Mouse (Mus musculus): Measurements from ENCODE around the gene Galk2.

Gene Galk2

GRCm38 (mm10) chr2:125973207-125973606 lies 114.3 kb downstream of the Galk2 start:
- DNase-seq = peak; percentile 12

- DNase-seq = no peak
These were observed 116.3 kb downstream of the Galk2 start for GRCm38 (mm10) chr2:125975206-125975605.

GRCm38 (mm10) chr2:125975808-125976345 lies 117.0 kb downstream of the Galk2 start:
- DNase-seq = peak; percentile 5

- DNase-seq = no peak
These were observed 143.4 kb downstream of the Galk2 start for GRCm38 (mm10) chr2:126002291-126002690.

- peak; percentile 62 for DNase-seq
These were observed 147.2 kb downstream of the Galk2 start for GRCm38 (mm10) chr2:126006088-126006487.

- DNase-seq = no peak
These were observed 147.8 kb downstream of the Galk2 start for GRCm38 (mm10) chr2:126006742-126007141.

- no peak for DNase-seq
These were observed 156.2 kb downstream of the Galk2 start for GRCm38 (mm10) chr2:126014989-126015710.

GRCm38 (mm10) chr2:126015763-126016473 lies 157.0 kb downstream of the Galk2 start:
- no peak for DNase-seq

- DNase-seq = no peak
These were observed 172.4 kb downstream of the Galk2 start for GRCm38 (mm10) chr2:126031186-126031900.

- peak; percentile 9 for DNase-seq
These were observed 174.4 kb downstream of the Galk2 start for GRCm38 (mm10) chr2:126033114-126033972.
